Mouse (Mus musculus) intestine, postnatal 0 days (tissue): Measurements from ENCODE around the gene Megf11. TPM values are rescaled to one million over a fixed set of nuclear protein-coding genes. Genes with fewer than 3 reads are reported as not detected.

Source experiments
- ATAC-seq: fragments of 200-750 bp; cut with Nextera tagmentation; 2 replicates; pipeline ENCODE4 v1.8.0; 2017; ENCODE audit warnings: mild to moderate bottlenecking, moderate TSS enrichment, moderate library complexity
- H3K27ac ChIP-seq: fragments of 300-500 bp; sonication (generic); 2 replicates; pipeline ENCODE4 v1.5.1; 2014; ENCODE audit warnings: mild to moderate bottlenecking, low read depth, low read length, moderate library complexity
- H3K27me3 ChIP-seq: fragments of 300-500 bp; sonication (generic); replicated peaks from 2 replicates; pipeline ENCODE4 v1.6.1; 2014; ENCODE audit warnings: low read length, mixed read lengths; ENCODE audit not compliant: control insufficient read depth, insufficient read depth
- H3K36me3 ChIP-seq: fragments of 300-500 bp; sonication (generic); 2 replicates; pipeline ENCODE4 v1.6.1; 2014; ENCODE audit warnings: mild to moderate bottlenecking, moderate library complexity; ENCODE audit not compliant: control insufficient read depth, insufficient read depth
- H3K4me1 ChIP-seq: fragments of 300-500 bp; sonication (generic); replicated peaks from 2 replicates; pipeline ENCODE4 v1.6.1; 2014; ENCODE audit warnings: antibody characterized with exemption, low read length, mixed read lengths; ENCODE audit not compliant: control insufficient read depth, insufficient read depth
- H3K4me2 ChIP-seq: fragments of 300-500 bp; sonication (generic); replicated peaks from 2 replicates; pipeline ENCODE4 v1.6.1; 2014; ENCODE audit warnings: low read depth, mild to moderate bottlenecking, moderate library complexity
- H3K4me3 ChIP-seq: fragments of 300-500 bp; sonication (generic); 2 replicates; pipeline ENCODE4 v1.5.1; 2014; ENCODE audit warnings: low read depth, low read length
- H3K9ac ChIP-seq: fragments of 300-500 bp; sonication (generic); 2 replicates; pipeline ENCODE4 v1.6.1; 2014; ENCODE audit warnings: mild to moderate bottlenecking, low read depth, low read length
- H3K9me3 ChIP-seq: fragments of 300-500 bp; sonication (generic); 2 replicates; pipeline ENCODE4 v1.6.1; 2016; ENCODE audit warnings: mixed run types; ENCODE audit not compliant: control insufficient read depth
- CTCF ChIP-seq: sonication (generic); IDR thresholded peaks from 2 replicates; pipeline ENCODE4 v1.5.1; 2016; ENCODE audit warnings: low read depth, mild to moderate bottlenecking, control low read depth, antibody characterized with exemption, moderate library complexity
- WGBS: fragments of 180-500 bp; shearing (Covaris S2); extraction: QIAGEN DNeasy Blood & Tissue Kit; methylation state at CpG from one replicate; pipeline ENCODE4 v1.1.7; 2014; 5-methylcytosine and 5-hydroxymethylcytosine counted together
- polyA plus RNA-seq: library from polyadenylated mRNA; unstranded; fragments of >200 nt; fragmentation: Nextera tagmentation; extraction: Ambion mirVana; gene quantifications from 2 replicates; pipeline ENCODE4 v1.2.1, GENCODE M21; 2015

Megf11 gene
- polyA plus RNA-seq, 1 experiment from 2014 or later, result 0.69 TPM

DNA sequence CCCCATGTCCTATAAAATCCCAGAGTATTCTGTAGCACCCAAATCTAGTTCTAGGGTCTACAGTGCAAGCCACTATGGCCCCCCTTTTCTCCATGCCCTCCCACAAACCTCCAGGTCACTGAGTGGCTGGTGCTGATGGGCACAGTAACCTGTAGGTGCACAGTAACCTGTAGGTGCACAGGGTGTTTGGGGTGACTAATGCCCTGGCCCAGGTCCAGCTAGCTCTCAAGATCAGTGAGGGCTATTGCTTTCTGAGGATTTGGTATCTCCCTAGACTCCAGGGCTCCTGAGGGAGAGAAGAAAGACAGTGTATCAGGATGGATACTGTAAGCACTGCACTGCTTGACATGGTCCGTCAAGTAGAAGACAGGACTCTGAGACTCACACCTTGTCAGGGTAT is 85.4 kb downstream of the Megf11 start:
- no peak overlapping the region for H3K4me2 ChIP-seq
- H3K27ac ChIP-seq, result no peak overlapping the region
- no peaks in the 10 kb centered on the region for H3K9me3 ChIP-seq
- H3K4me3 ChIP-seq, result no peak overlapping the region
- H3K9ac ChIP-seq, result no peak overlapping the region
- no peaks in the 10 kb centered on the region for H3K36me3 ChIP-seq
- no peaks in the 10 kb centered on the region for H3K4me1 ChIP-seq
- WGBS, result 86% methylated on average over 1 of the region's 1 CpGs
- H3K27me3 ChIP-seq, result no peaks in the 10 kb centered on the region
- TF ChIP-seq CTCF, result no peak
- no peak for ATAC-seq

- TF ChIP-seq CTCF, result no peak
- Histone ChIP-seq H3K36me3 (no peaks in the 10 kb centered on the region), H3K9ac (no peak overlapping the region), H3K4me1 (no peaks in the 10 kb centered on the region), H3K4me2 (no peak overlapping the region), H3K9me3 (no peaks in the 10 kb centered on the region), H3K27ac (no peak overlapping the region), H3K27me3 (no peaks in the 10 kb centered on the region), H3K4me3 (no peak overlapping the region)
- 88% methylated on average over 3 of the region's 3 CpGs for WGBS
- ATAC-seq, result no peak
These were observed 85.9 kb downstream of the Megf11 start for GRCm38 (mm10) chr9:64471336-64471735.

DNA sequence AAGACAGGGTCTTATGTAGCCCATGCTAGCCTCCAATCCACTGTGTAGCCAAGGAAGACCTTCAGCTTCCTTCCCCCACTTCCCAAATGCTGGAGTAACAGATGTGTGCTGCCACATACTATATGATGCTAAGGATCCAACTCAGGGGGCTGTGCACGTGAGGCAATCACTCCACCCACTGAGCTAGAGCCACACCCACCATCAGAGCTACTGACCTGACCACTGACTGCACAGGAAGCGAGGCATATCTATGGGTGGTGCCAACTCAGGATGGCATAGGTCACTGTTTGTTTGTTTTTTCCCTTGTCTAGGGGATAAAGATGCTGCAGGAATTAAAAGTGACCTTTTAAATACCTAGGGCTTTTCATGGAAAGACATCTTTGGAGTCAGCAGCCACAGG is 86.7 kb downstream of the Megf11 start:
- TF ChIP-seq CTCF, result no peak
- Histone ChIP-seq H3K27ac (no peak overlapping the region), H3K9me3 (no peaks in the 10 kb centered on the region), H3K4me2 (no peak overlapping the region), H3K27me3 (no peaks in the 10 kb centered on the region), H3K36me3 (no peaks in the 10 kb centered on the region), H3K4me1 (no peaks in the 10 kb centered on the region), H3K4me3 (no peak overlapping the region), H3K9ac (no peak overlapping the region)
- 18% methylated on average over 2 of the region's 2 CpGs for WGBS
- ATAC-seq, result no peak

DNA sequence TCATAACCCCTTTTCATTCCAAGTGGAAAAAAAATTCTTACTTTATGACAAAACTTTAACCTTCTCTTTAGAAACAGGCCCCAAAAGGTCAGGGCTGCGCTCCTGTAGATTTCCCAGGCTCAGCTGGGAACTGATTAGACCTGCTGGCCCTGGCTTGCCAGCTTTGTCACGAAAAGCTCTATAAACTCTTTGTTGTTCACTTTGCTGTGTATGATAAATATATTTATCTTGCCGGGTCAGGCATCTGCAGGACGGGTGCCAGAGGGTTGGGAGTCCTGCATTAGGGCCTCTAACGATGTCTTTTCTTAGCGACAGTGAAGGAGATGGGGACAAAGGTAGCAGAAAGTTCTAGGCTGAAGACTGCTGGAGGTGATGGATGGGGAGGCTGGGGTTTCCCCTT is 87.3 kb downstream of the Megf11 start:
- ATAC-seq, result no peak
- Histone ChIP-seq H3K4me3 (no peak overlapping the region), H3K27me3 (no peaks in the 10 kb centered on the region), H3K4me2 (no peak overlapping the region), H3K9ac (no peak overlapping the region), H3K4me1 (no peaks in the 10 kb centered on the region), H3K27ac (no peak overlapping the region), H3K9me3 (no peaks in the 10 kb centered on the region), H3K36me3 (no peaks in the 10 kb centered on the region)
- 42% methylated on average over 6 of the region's 6 CpGs for WGBS
- no peak for TF ChIP-seq CTCF

DNA sequence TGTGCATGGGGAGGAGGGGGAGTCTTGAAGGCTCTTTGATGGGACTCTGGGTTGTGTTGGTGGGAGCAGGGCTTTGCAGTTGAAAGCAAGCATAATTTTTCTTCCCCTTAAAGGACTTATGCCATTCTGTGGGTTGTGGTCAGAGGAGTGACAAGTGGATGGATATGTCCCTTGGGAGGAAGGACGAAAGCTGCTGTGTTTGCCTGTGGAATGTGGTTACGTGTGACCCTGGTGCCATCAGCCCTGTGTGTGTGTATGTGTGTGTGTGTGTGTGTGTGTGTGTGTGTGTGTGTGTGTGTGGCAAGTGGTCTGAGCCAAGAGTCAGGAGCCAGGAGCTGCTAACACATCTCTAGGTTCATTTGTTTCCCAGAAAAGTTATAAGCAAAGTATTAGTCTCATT is 87.7 kb downstream of the Megf11 start:
- whole genome bisulfite sequencing, result 63% methylated on average over 2 of the region's 2 CpGs
- H3K27ac ChIP-seq, result no peak overlapping the region
- no peak overlapping the region for H3K4me3 ChIP-seq
- H3K9ac ChIP-seq, result no peak overlapping the region
- no peaks in the 10 kb centered on the region for H3K4me1 ChIP-seq
- no peak for TF ChIP-seq CTCF
- no peaks in the 10 kb centered on the region for H3K9me3 ChIP-seq
- H3K36me3 ChIP-seq, result no peaks in the 10 kb centered on the region
- no peaks in the 10 kb centered on the region for H3K27me3 ChIP-seq
- H3K4me2 ChIP-seq, result no peak overlapping the region
- ATAC-seq, result no peak

DNA sequence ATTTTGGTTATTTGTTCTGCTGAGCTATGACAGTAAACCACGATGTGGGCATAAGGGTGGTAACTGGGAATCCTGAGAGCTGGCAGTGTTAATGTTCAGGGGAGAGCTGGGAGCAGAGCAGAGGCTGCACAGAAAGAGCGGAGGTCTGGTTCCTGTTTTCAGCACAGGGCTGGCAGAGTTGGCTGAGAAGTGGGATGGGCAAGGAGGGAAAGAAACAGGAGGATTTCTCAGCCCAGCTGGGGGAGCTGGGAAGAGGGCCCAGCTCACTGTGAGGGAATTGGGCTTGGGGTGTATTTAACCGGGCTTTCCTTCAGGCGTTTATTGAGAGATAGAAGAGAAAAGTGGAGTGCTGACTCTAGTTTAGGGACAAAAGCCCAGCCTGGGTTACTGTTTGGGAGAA is 88.3 kb downstream of the Megf11 start:
- TF ChIP-seq CTCF, result no peak
- H3K27me3 ChIP-seq, result no peaks in the 10 kb centered on the region
- H3K27ac ChIP-seq, result no peak overlapping the region
- 55% methylated on average over 4 of the region's 4 CpGs for WGBS
- H3K4me1 ChIP-seq, result no peaks in the 10 kb centered on the region
- no peak overlapping the region for H3K4me2 ChIP-seq
- no peaks in the 10 kb centered on the region for H3K9me3 ChIP-seq
- no peaks in the 10 kb centered on the region for H3K36me3 ChIP-seq
- ATAC-seq, result no peak
- no peak overlapping the region for H3K9ac ChIP-seq
- no peak overlapping the region for H3K4me3 ChIP-seq

DNA sequence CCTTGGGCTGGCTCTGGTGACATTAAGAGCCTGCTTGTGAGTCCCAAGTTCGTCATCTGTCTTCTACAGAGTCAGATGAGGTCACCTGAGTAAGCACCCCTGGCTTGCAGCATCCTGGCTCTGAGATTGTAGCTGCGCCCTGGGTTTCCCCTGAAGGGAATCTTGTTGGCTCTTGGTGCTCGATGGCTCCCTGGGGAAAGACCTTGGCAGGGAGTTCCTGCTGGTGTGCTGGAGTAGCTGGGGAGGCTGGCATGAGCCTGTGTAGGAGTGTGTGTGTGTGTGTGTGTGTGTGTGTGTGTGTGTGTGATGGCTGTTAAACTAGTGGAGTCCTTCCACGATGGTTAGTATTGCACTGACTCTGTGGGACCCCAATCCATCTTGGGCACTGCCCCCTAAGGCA is 88.7 kb downstream of the Megf11 start:
- Histone ChIP-seq H3K4me1 (no peaks in the 10 kb centered on the region), H3K27me3 (no peaks in the 10 kb centered on the region), H3K9ac (no peak overlapping the region), H3K36me3 (no peaks in the 10 kb centered on the region), H3K4me2 (no peak overlapping the region), H3K4me3 (no peak overlapping the region), H3K9me3 (no peaks in the 10 kb centered on the region), H3K27ac (no peak overlapping the region)
- no peak for TF ChIP-seq CTCF
- ATAC-seq, result no peak
- WGBS, result 51% methylated on average over 4 of the region's 4 CpGs
